Mouse (Mus musculus) thymus, postnatal 10 days (tissue): Measurements from ENCODE around the gene Esyt2.

Experiments
- DNase-seq, 2 experiments: peaks; one replicate each; pipeline ENCODE4 v3.0.0; 2021; ENCODE audit warnings: low spot score in 2 of 2

The Esyt2 gene

GRCm38 (mm10) chr12:116362091-116362490 is 81.1 kb downstream of the Esyt2 start:
- DNase-seq: no peak

- DNase-seq: no peak
These were observed 85.9 kb downstream of the Esyt2 start for GRCm38 (mm10) chr12:116366900-116367299.

- no peak for DNase-seq
These were observed 86.3 kb downstream of the Esyt2 start for GRCm38 (mm10) chr12:116367346-116367745.

- no peak for DNase-seq
These were observed 87.9 kb downstream of the Esyt2 start for GRCm38 (mm10) chr12:116368857-116369256.

- no peak for DNase-seq
These were observed 102.1 kb downstream of the Esyt2 start for GRCm38 (mm10) chr12:116383101-116383500.

- DNase-seq: no peak
These were observed 103.0 kb downstream of the Esyt2 start for GRCm38 (mm10) chr12:116383995-116384394.

- no peak for DNase-seq
These were observed 105.8 kb downstream of the Esyt2 start for GRCm38 (mm10) chr12:116386802-116387201.

GRCm38 (mm10) chr12:116389868-116390267 is 108.9 kb downstream of the Esyt2 start:
- no peak for DNase-seq

GRCm38 (mm10) chr12:116394327-116394726 is 113.3 kb downstream of the Esyt2 start:
- DNase-seq: no peak

- DNase-seq: no peak
These were observed 114.3 kb downstream of the Esyt2 start for GRCm38 (mm10) chr12:116395312-116395711.

- no peak for DNase-seq
These were observed 115.2 kb downstream of the Esyt2 start for GRCm38 (mm10) chr12:116396072-116396695.

GRCm38 (mm10) chr12:116404012-116404679 is 123.2 kb downstream of the Esyt2 start:
- peak; percentile 11 to 18 for DNase-seq

- peak; percentile 99 to 100 for DNase-seq
These were observed 124.2 kb downstream of the Esyt2 start, which contains the start of gene Ncapg2 for GRCm38 (mm10) chr12:116405045-116405835. TSS of gene Ncapg2 (plus strand) at chr12:116405402.

GRCm38 (mm10) chr12:116405836-116406155 is 124.8 kb downstream of the Esyt2 start:
- no peak for DNase-seq

- DNase-seq: no peak
These were observed 126.9 kb downstream of the Esyt2 start for GRCm38 (mm10) chr12:116407883-116408282.

- DNase-seq: no peak
These were observed 133.9 kb downstream of the Esyt2 start for GRCm38 (mm10) chr12:116414941-116415340.

GRCm38 (mm10) chr12:116416514-116416913 is 135.5 kb downstream of the Esyt2 start:
- DNase-seq: no peak

- no peak for DNase-seq
These were observed 140.7 kb downstream of the Esyt2 start for GRCm38 (mm10) chr12:116421656-116422055.

GRCm38 (mm10) chr12:116425392-116425791 is 144.4 kb downstream of the Esyt2 start:
- no peak for DNase-seq

- DNase-seq: no peak
These were observed 152.7 kb downstream of the Esyt2 start for GRCm38 (mm10) chr12:116433742-116434141.

- no peak for DNase-seq
These were observed 154.2 kb downstream of the Esyt2 start for GRCm38 (mm10) chr12:116435232-116435631.

- no peak for DNase-seq
These were observed 155.1 kb downstream of the Esyt2 start for GRCm38 (mm10) chr12:116436125-116436524.

- no peak for DNase-seq
These were observed 157.6 kb downstream of the Esyt2 start for GRCm38 (mm10) chr12:116438591-116438990.
